Mouse (Mus musculus) lung, postnatal 14 days (tissue): ENCODE results near the gene Mink1.

Experiments used
- DNase-seq: peaks from one replicate; pipeline ENCODE4 v3.0.0; 2021

Mink1 gene

GRCm38 (mm10) chr11:70596094-70596493 lies 33.4 kb downstream of the Mink1 start:
- no peak for DNase-seq

GRCm38 (mm10) chr11:70597301-70597700 lies 34.6 kb downstream of the Mink1 start:
- no peak for DNase-seq

GRCm38 (mm10) chr11:70598451-70598953 lies 35.8 kb downstream of the Mink1 start:
- no peak for DNase-seq

- peak; percentile 85 for DNase-seq
Observed at GRCm38 (mm10) chr11:70605024-70605566, 42.4 kb downstream of the Mink1 start.

GRCm38 (mm10) chr11:70606717-70607116 lies 44.0 kb downstream of the Mink1 start:
- no peak for DNase-seq

GRCm38 (mm10) chr11:70607611-70608010 lies 44.9 kb downstream of the Mink1 start:
- no peak for DNase-seq

- DNase-seq: peak; percentile 40
Observed at GRCm38 (mm10) chr11:70608381-70609066, 45.8 kb downstream of the Mink1 start.

- DNase-seq: no peak
Observed at GRCm38 (mm10) chr11:70610752-70611151, 48.1 kb downstream of the Mink1 start.

GRCm38 (mm10) chr11:70612505-70612904 lies 49.8 kb downstream of the Mink1 start:
- no peak for DNase-seq

- peak; percentile 71 for DNase-seq
Observed at GRCm38 (mm10) chr11:70615074-70615473, 52.4 kb downstream of the Mink1 start.

GRCm38 (mm10) chr11:70615516-70616093 lies 52.9 kb downstream of the Mink1 start, which contains the start of gene 4930544D05Rik:
Gene 4930544D05Rik, plus strand, starts transcription at chr11:70615848.
- no peak for DNase-seq

- no peak for DNase-seq
Observed at GRCm38 (mm10) chr11:70619101-70619500, 56.4 kb downstream of the Mink1 start, which contains the start of gene Chrne. Gene Chrne, minus strand, starts transcription at chr11:70619216.

GRCm38 (mm10) chr11:70621972-70622814 lies 59.5 kb downstream of the Mink1 start:
- DNase-seq: no peak

GRCm38 (mm10) chr11:70623053-70623742 lies 60.5 kb downstream of the Mink1 start:
- DNase-seq: no peak

- peak; percentile 61 for DNase-seq
Observed at GRCm38 (mm10) chr11:70625473-70625872, 62.8 kb downstream of the Mink1 start.

- DNase-seq: no peak
Observed at GRCm38 (mm10) chr11:70626877-70627276, 64.2 kb downstream of the Mink1 start.

- DNase-seq: no peak
Observed at GRCm38 (mm10) chr11:70628431-70628830, 65.8 kb downstream of the Mink1 start.

GRCm38 (mm10) chr11:70629557-70629956 lies 66.9 kb downstream of the Mink1 start:
- no peak for DNase-seq

- no peak for DNase-seq
Observed at GRCm38 (mm10) chr11:70630129-70630528, 67.4 kb downstream of the Mink1 start.

- DNase-seq: no peak
Observed at GRCm38 (mm10) chr11:70635601-70636000, 72.9 kb downstream of the Mink1 start.

GRCm38 (mm10) chr11:70637764-70638163 lies 75.1 kb downstream of the Mink1 start:
- DNase-seq: no peak

- DNase-seq: no peak
Observed at GRCm38 (mm10) chr11:70638293-70638692, 75.6 kb downstream of the Mink1 start.
